ENCODE assay signal across 13 mouse cellular contexts in the genomic region with DNA sequence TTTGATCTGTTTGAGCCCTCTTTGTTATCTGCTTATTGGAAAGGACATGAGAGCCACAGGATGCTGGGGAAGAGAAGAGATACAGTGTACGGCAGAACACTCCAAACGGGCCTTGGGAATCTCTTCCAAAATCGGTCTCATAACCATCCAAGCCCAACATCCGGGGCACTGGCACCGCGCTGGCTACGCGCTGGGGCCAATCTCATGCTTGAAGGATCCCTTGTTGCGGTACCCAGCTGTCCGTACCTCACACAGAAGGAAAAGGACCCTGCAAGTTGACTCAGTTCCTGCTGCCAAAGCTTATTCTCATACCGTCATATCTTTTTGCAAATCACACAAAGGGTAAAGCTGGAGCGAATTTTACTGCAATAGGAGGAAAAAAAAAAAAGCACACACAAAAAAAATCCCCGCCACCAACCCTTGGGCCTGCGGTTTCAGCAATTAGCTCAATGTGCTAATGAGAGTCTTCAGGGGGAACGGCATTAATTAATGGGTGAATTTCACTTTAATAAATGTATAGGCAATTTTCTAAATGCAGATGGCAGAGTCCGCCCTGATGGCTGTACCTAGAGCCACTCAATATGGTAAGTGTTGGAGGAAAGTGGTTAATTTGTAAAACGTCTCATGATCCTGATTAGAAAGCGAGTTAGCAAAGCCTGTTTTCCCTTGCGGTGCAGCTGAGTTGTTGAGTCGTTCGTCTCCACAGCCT. TPM values are rescaled to one million over a fixed set of nuclear protein-coding genes. Genes with fewer than 3 reads are reported as not detected.
DNase-seq lines count a peak whose midpoint lies in the region; ATAC-seq lines count a peak whose summit lies in the region.
"Had no signal": no experiment of that assay in that cellular context is flagged by ENCODE, and none has a peak within 500 bp of the region (broad histone marks: within the 10 kb centered on the region; RNA-seq: fewer than 3 reads in every experiment).

No protein-coding gene starts in this region.

- peak overlapping the region; percentile 0; the same call in 1 of the 2 replicates for H3K4me3 ChIP-seq in heart, embryonic 10.5 days
- no peak overlapping the region for H3K4me3 ChIP-seq in hindbrain, embryonic 15.5 days
- no peak overlapping the region for H3K4me3 ChIP-seq in hindbrain, embryonic 11.5 days (ENCODE audit: low read depth, low read length)
- H3K4me3 ChIP-seq in hindbrain, embryonic 16.5 days (ENCODE audit: low read length): no peak overlapping the region
- H3K4me3 ChIP-seq: embryonic facial prominence, embryonic 10.5 days; liver, embryonic 12.5 days had no signal

- H3K36me3 ChIP-seq in heart, embryonic 10.5 days: no peaks in the 10 kb centered on the region
- no peaks in the 10 kb centered on the region for H3K36me3 ChIP-seq in hindbrain, embryonic 15.5 days
- H3K36me3 ChIP-seq in hindbrain, embryonic 11.5 days (ENCODE audit: control insufficient read depth, insufficient read depth, low read length): no peaks in the 10 kb centered on the region
- no peaks in the 10 kb centered on the region for H3K36me3 ChIP-seq in hindbrain, embryonic 16.5 days (ENCODE audit: control insufficient read depth, insufficient read depth, low read length)
- H3K36me3 ChIP-seq: embryonic facial prominence, embryonic 10.5 days; liver, embryonic 12.5 days had no signal

- no peak overlapping the region for H3K9ac ChIP-seq in hindbrain, embryonic 15.5 days
- no peak overlapping the region for H3K9ac ChIP-seq in hindbrain, embryonic 11.5 days (ENCODE audit: low read depth, low read length)
- no peak overlapping the region for H3K9ac ChIP-seq in hindbrain, embryonic 16.5 days (ENCODE audit: low read depth, low read length)
- H3K9ac ChIP-seq: liver, embryonic 12.5 days had no signal

- no peaks in the 10 kb centered on the region for H3K9me3 ChIP-seq in heart, embryonic 10.5 days
- no peaks in the 10 kb centered on the region for H3K9me3 ChIP-seq in hindbrain, embryonic 15.5 days
- no peaks in the 10 kb centered on the region for H3K9me3 ChIP-seq in hindbrain, embryonic 11.5 days (ENCODE audit: control insufficient read depth, low read length)
- H3K9me3 ChIP-seq in hindbrain, embryonic 16.5 days (ENCODE audit: control insufficient read depth, low read length): no peaks in the 10 kb centered on the region
- H3K9me3 ChIP-seq: embryonic facial prominence, embryonic 10.5 days; liver, embryonic 12.5 days had no signal

- H3K4me1 ChIP-seq in heart, embryonic 10.5 days: peaks cover 13% of the 10 kb centered on the region
- peaks cover 9% of the 10 kb centered on the region for H3K4me1 ChIP-seq in hindbrain, embryonic 15.5 days (replicated peaks)
- H3K4me1 ChIP-seq in hindbrain, embryonic 11.5 days (replicated peaks; ENCODE audit: control insufficient read depth, insufficient read depth, low read length): no peaks in the 10 kb centered on the region
- peaks cover 3% of the 10 kb centered on the region; the same call in 1 of the 2 replicates for H3K4me1 ChIP-seq in hindbrain, embryonic 16.5 days (ENCODE audit: control insufficient read depth, insufficient read depth, low read depth, low read length)
- H3K4me1 ChIP-seq: liver, embryonic 12.5 days had no signal

- H3K4me2 ChIP-seq in hindbrain, embryonic 15.5 days: peak overlapping the region; percentile 32
- H3K4me2 ChIP-seq in hindbrain, embryonic 11.5 days (replicated peaks; ENCODE audit: low read depth, low read length): no peak overlapping the region
- H3K4me2 ChIP-seq in hindbrain, embryonic 16.5 days (ENCODE audit: low read length): peak overlapping the region; percentile 5; the same call in 1 of the 2 replicates
- H3K4me2 ChIP-seq: liver, embryonic 12.5 days had no signal

- intact Hi-C loops in heart, postnatal 25 days (cut with DNase I): no loop called here

- no peak overlapping the region for H3K27ac ChIP-seq in heart, embryonic 10.5 days
- H3K27ac ChIP-seq in hindbrain, embryonic 15.5 days (replicated peaks): no peak overlapping the region
- no peak overlapping the region for H3K27ac ChIP-seq in hindbrain, embryonic 11.5 days (ENCODE audit: low read depth, low read length)
- H3K27ac ChIP-seq in hindbrain, embryonic 16.5 days (ENCODE audit: low read depth, low read length): no peak overlapping the region
- H3K27ac ChIP-seq: embryonic facial prominence, embryonic 10.5 days; liver, embryonic 12.5 days had no signal

- peaks cover 48% of the 10 kb centered on the region for H3K27me3 ChIP-seq in heart, embryonic 10.5 days (ENCODE audit: insufficient read depth, poor library complexity, severe bottlenecking)
- H3K27me3 ChIP-seq in hindbrain, embryonic 15.5 days: peaks cover 17% of the 10 kb centered on the region; the same call in 1 of the 2 replicates
- H3K27me3 ChIP-seq in hindbrain, embryonic 11.5 days (ENCODE audit: control insufficient read depth, insufficient read depth, low read length): no peaks in the 10 kb centered on the region; the same call in none of the 2 replicates
- H3K27me3 ChIP-seq in hindbrain, embryonic 16.5 days (replicated peaks; ENCODE audit: control insufficient read depth, insufficient read depth, low read length): peaks cover 8% of the 10 kb centered on the region; the same call in 1 of the 2 replicates

- 54% methylated on average over 21 of the region's 21 CpGs for WGBS in heart, embryonic 10.5 days
- 46% methylated on average over 21 of the region's 21 CpGs for WGBS in hindbrain, embryonic 15.5 days
- 69% methylated on average over 21 of the region's 21 CpGs for WGBS in hindbrain, embryonic 11.5 days
- 45% methylated on average over 21 of the region's 21 CpGs for WGBS in hindbrain, embryonic 16.5 days

- no peak for ATAC-seq in hindbrain, embryonic 15.5 days (ENCODE audit: low FRiP score, low read depth)
- ATAC-seq in hindbrain, embryonic 11.5 days (ENCODE audit: low FRiP score): no peak
- ATAC-seq in hindbrain, embryonic 16.5 days: no peak
- ATAC-seq: liver, embryonic 12.5 days; lung, postnatal 0 days had no signal

- DNase-seq in heart, embryonic 10.5 days (ENCODE audit: low spot score): no peak
- DNase-seq in heart, postnatal 25 days (ENCODE audit: low spot score): no peak
- no peak for DNase-seq in hindbrain, embryonic 11.5 days (ENCODE audit: low spot score)
- DNase-seq in brain, adult 2 months (ENCODE audit: low read depth, low spot score): peak; percentile 29
- no peak for DNase-seq in gastrocnemius, postnatal 4 days (ENCODE audit: low spot score in 2 of 2)
- DNase-seq in adrenal gland, postnatal 4 days (ENCODE audit: low spot score in 2 of 2): no peak
- DNase-seq: adrenal gland, adult 2 months; kidney, adult 2 months had no signal

RNA-seq across cellular contexts. Expression of gene Mtif3, which starts 22.3 kb away (rescaled TPM):
- polyA plus RNA-seq in heart, embryonic 10.5 days (2016; fragmentation: Nextera tagmentation; extraction: Ambion mirVana): 20.6 and 22.2 TPM in 2 replicates
- 10 to 100 TPM; 20.4 to 23.4 TPM for total RNA-seq in heart, postnatal 25 days (2021)
- polyA plus RNA-seq in hindbrain, embryonic 15.5 days (2015; fragmentation: Nextera tagmentation; extraction: Ambion mirVana): 26.7 and 29.0 TPM in 2 replicates
- 26.1 and 27.0 TPM in 2 replicates for polyA plus RNA-seq in hindbrain, embryonic 11.5 days (2014; fragmentation: Nextera tagmentation; extraction: Ambion mirVana)
- 24.8 and 29.2 TPM in 2 replicates for polyA plus RNA-seq in hindbrain, embryonic 16.5 days (2015; fragmentation: Nextera tagmentation; extraction: Ambion mirVana)
- total RNA-seq in gastrocnemius, postnatal 4 days (2021): 10 to 100 TPM; 20.6 to 21.0 TPM
- 10 to 100 TPM; 26.2 to 27.9 TPM for total RNA-seq in adrenal gland, postnatal 4 days (2021)

RNA-seq across cellular contexts. Expression of gene Gtf3a, which starts 37.4 kb away (rescaled TPM):
- 102 and 125 TPM in 2 replicates for polyA plus RNA-seq in heart, embryonic 10.5 days (2016; fragmentation: Nextera tagmentation; extraction: Ambion mirVana)
- total RNA-seq in heart, postnatal 25 days (2021): 10 to 100 TPM; 18.8 to 22.1 TPM
- polyA plus RNA-seq in hindbrain, embryonic 15.5 days (2015; fragmentation: Nextera tagmentation; extraction: Ambion mirVana): 107 and 112 TPM in 2 replicates
- 106 TPM in 2 replicates for polyA plus RNA-seq in hindbrain, embryonic 11.5 days (2014; fragmentation: Nextera tagmentation; extraction: Ambion mirVana)
- polyA plus RNA-seq in hindbrain, embryonic 16.5 days (2015; fragmentation: Nextera tagmentation; extraction: Ambion mirVana): 105 and 109 TPM in 2 replicates
- total RNA-seq in gastrocnemius, postnatal 4 days (2021): 10 to 100 TPM; 37.6 to 39.0 TPM
- 10 to 100 TPM; 40.7 to 45.2 TPM for total RNA-seq in adrenal gland, postnatal 4 days (2021)
